Mouse (Mus musculus): ENCODE measurements around the gene Brpf3. TPM values are rescaled to one million over a fixed set of nuclear protein-coding genes. Genes with fewer than 3 reads are reported as not detected.

The Brpf3 gene
- total RNA-seq, 2 experiments from 2014 or later = 51.7 to 91.8 TPM

- DNase-seq (ENCODE audit: low spot score in 2 of 2) = no peak
These were observed 69.5 kb downstream of the Brpf3 start for GRCm38 (mm10) chr17:28870435-28870834.

GRCm38 (mm10) chr17:28871831-28872230 is 70.9 kb downstream of the Brpf3 start:
- DNase-seq (ENCODE audit: low spot score in 2 of 2) = no peak

DNA sequence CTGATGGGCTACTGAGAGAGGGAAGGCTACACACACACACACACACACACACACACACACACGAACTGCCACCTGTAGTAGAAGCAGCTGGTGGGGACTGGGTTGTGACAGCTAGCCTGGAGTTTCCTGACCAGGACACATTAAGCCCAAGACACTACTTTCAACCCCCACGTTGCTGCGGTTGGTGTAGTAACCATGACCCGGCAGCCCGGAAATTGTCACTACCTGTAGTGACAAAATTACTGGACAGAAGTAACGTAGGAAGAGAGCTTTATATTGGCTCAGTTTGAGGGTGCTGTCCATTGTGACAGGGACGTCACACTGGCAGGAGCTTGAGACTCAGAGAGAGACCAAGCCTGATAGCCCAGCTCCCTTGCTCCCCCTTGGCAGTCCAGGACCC is 71.4 kb downstream of the Brpf3 start:
- no peak for DNase-seq (ENCODE audit: low spot score in 2 of 2)

DNA sequence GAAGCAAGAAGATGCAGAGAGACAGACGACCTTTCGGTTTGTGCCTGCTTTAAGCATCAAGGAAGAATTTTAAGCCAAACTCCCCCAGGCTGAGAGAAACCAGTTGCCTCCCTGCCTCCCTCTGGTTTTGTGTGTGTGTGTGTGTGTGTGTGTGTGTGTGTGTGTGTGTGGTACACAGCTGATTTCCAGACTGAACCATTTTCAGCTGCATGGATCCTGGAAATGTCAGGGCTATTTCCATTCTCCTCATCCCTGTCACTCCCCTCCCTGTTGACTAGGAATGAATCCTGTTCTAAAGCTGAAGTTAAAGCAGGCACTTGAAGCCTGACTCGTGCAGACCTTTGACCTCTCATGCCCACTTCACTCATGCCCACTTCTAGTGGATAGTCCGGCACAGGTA is 73.3 kb downstream of the Brpf3 start:
- no peak for DNase-seq (ENCODE audit: low spot score in 2 of 2)

- DNase-seq (ENCODE audit: low spot score in 2 of 2) = peak; percentile 50 to 74
These were observed 73.9 kb downstream of the Brpf3 start for GRCm38 (mm10) chr17:28874825-28875224.

- peak in 1 of 2 experiments; percentile 29 for DNase-seq (ENCODE audit: low spot score in 2 of 2)
These were observed 74.4 kb downstream of the Brpf3 start for GRCm38 (mm10) chr17:28875316-28875715.

DNA sequence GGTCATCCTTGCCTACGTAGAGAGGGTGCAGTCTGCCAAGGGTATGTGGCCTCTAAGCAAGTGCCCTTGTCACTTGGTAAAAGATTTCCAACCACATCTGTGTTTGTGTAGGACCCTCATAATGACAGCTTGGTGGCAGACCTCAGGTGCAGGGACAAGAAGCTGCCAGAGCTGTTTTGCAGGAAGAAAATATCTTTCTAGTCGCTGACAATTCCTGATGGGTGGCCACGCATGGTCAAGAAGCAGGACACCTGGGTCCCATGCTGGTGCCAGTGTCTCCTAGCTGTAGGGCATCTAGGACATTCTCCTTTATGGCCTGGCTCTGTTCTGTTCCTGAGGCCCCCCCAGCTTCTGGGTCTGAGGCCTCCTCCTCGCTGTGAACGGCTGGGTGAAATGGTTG is 75.4 kb downstream of the Brpf3 start:
- DNase-seq (ENCODE audit: low spot score in 2 of 2) = no peak

DNA sequence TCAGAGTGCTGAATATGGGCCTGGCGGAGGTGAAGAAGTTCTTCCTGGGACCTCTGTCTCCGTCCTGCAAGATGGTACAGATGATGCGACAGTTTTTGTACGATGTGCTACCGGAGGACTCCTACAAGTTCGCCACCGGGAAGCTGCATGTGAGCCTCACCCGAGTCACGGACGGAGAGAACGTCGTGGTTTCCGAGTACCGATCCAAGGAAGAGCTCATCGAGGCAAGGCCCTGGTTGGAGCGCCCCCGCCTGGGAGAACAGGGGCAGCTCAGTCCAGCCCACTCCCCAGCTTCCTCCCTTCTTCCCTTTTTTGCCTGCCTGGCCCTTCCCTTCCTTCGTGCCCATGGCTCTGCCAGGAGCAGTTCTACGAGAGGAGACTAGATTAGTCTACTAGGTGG is 75.9 kb downstream of the Brpf3 start:
- DNase-seq (ENCODE audit: low spot score in 2 of 2) = no peak

GRCm38 (mm10) chr17:28879931-28880391 is 79.1 kb downstream of the Brpf3 start:
- DNase-seq (ENCODE audit: low spot score in 2 of 2) = peak; percentile 74 to 80

GRCm38 (mm10) chr17:28882316-28882715 is 81.4 kb downstream of the Brpf3 start:
- peak; percentile 51 to 76 for DNase-seq (ENCODE audit: low spot score in 2 of 2)

DNA sequence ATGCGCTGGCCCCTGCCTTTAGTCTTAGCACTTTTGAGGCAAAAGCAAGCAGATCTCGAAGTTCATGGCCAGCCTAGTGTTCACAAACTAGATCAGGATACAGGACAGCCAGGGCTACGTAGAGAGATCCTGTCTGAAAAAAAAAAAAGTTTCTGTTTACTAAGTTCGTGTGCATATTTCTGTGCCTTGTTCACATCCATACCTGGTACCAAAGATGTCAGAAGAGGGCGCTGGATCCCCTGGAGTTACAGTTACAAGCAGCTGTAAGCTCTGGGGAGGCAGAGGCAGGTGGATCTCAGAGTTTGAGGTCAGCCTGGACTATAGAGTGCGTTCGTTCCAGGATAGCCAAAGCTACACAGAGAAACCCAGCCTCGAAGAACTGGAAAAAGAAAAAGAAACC is 81.9 kb downstream of the Brpf3 start:
- DNase-seq (ENCODE audit: low spot score in 2 of 2) = no peak

- DNase-seq (ENCODE audit: low spot score in 2 of 2) = no peak
These were observed 83.1 kb downstream of the Brpf3 start for GRCm38 (mm10) chr17:28883941-28884516.

- no peak for DNase-seq (ENCODE audit: low spot score in 2 of 2)
These were observed 84.3 kb downstream of the Brpf3 start for GRCm38 (mm10) chr17:28885231-28885630.

GRCm38 (mm10) chr17:28886266-28886665 is 85.4 kb downstream of the Brpf3 start:
- no peak for DNase-seq (ENCODE audit: low spot score in 2 of 2)

Other genes starting within 250 kb of the Brpf3 start
- gene Clps, start 240.3 kb upstream of the Brpf3 start, total RNA-seq (2021) = not detected
- gene Lhfpl5, start 225.4 kb upstream of the Brpf3 start, total RNA-seq (2021) = 1 to 10 TPM; 2.0 to 2.6 TPM
- 10 to 100 TPM; 60.8 to 64.4 TPM for gene Srpk1, start 178.4 kb upstream of the Brpf3 start, total RNA-seq (2021)
- 1 to 10 TPM; 1.3 to 1.5 TPM for gene Slc26a8, start 110.9 kb upstream of the Brpf3 start, total RNA-seq (2021)
- 10 to 100 TPM; 62.4 to 89.6 TPM for gene Mapk14, start 109.8 kb upstream of the Brpf3 start, total RNA-seq (2021)
- gene AC170998.1, start 75.0 kb upstream of the Brpf3 start, total RNA-seq (2021) = 1 to 10 TPM in 1 of 2 experiments, not detected in 1; 1.6 TPM
- 100 to 1,000 TPM in 1 of 2 experiments, 10 to 100 TPM in 1; 63.5 to 395 TPM for gene Mapk13, start 31.8 kb upstream of the Brpf3 start, total RNA-seq (2021)
- gene Pnpla1, start 57.3 kb downstream of the Brpf3 start, total RNA-seq (2021) = under 1 TPM in 1 of 2 experiments, not detected in 1; 0.13 TPM
- gene 4930539E08Rik, start 114.2 kb downstream of the Brpf3 start, total RNA-seq (2021) = not detected
- not detected for gene Pxt1, start 142.8 kb downstream of the Brpf3 start, total RNA-seq (2021)
- gene Kctd20, start 150.9 kb downstream of the Brpf3 start, total RNA-seq (2021) = 10 to 100 TPM; 50.4 to 61.5 TPM
- gene Stk38, start 206.9 kb downstream of the Brpf3 start, total RNA-seq (2021) = 10 to 100 TPM; 49.2 to 49.9 TPM
- 100 to 1,000 TPM; 113 to 119 TPM for gene Srsf3, start 231.5 kb downstream of the Brpf3 start, total RNA-seq (2021)

Data from adrenal gland, adult 18-20 months (tissue).